Mouse (Mus musculus): ENCODE measurements around the gene Chrnd.

The Chrnd gene

DNA sequence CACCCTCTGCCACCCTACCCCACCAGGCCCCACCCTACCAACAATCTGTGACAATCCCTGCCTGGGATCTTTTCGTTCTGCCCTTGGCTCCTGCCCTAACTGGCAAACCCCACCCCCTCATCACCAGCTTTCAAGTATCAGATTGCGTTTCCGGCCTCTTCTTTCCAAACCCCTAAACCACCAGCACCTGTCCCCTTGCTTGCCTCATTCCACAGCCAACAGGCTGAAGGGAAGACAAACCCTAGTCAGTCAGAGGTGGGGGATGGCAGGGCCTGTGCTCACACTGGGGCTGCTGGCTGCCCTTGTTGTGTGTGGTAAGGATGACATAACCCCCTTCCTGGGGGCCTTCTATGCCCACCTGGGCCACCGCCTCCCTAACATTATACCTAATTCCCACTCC, at the start of gene Chrnd:
Gene Chrnd, plus strand, starts transcription at position 179 of the 400 bp plus-strand sequence.
- no peak for DNase-seq (ENCODE audit: extremely low spot score, low spot score)

DNA sequence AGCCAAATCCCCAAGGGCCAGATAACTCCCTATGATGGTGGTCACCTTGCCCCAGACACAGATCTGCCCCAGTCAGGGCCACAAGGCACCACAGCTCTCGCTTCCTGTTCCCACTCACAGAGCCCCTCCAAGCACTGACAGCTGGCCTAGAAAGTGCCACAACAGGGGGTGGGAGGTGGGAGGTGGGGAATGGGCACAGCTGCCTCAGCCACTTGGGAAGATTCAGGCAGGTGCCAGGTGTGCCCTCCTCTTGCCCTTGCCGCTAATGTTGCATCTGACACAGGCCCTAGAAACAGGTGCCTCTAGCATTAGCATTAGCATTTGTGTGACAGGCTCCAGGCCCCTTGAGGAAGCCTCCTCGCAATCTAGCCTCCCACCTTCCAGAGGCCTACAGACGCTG, 48.9 kb upstream of the Chrnd start:
- no peak for DNase-seq (ENCODE audit: extremely low spot score, low spot score)

- DNase-seq (ENCODE audit: extremely low spot score, low spot score), result no peak
Measured at GRCm38 (mm10) chr1:87142456-87142855, 48.0 kb upstream of the Chrnd start.

- no peak for DNase-seq (ENCODE audit: extremely low spot score, low spot score)
Measured at GRCm38 (mm10) chr1:87143141-87143540, 47.3 kb upstream of the Chrnd start.

DNA sequence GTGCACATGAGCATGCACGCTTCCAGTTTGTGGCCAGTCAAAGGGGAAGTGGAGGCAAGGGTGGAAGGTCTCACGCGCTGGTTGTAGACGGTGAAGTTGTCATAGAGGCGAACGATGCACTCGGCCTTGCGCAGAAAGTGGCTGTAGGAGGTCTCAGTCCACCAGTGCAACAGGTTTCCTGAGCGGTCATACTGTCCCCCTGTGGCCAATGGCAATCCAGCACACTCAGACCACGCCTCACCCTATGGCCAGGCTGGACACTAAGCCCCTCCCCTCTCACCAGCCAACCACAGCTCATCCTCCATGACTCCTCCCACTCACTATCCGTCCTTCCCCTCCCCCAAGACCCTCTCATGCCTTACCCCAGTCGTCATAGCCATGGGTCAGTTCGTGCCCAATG, 41.0 kb upstream of the Chrnd start:
- no peak for DNase-seq (ENCODE audit: extremely low spot score, low spot score)

GRCm38 (mm10) chr1:87151286-87151685, 39.1 kb upstream of the Chrnd start:
- DNase-seq (ENCODE audit: extremely low spot score, low spot score), result no peak

DNA sequence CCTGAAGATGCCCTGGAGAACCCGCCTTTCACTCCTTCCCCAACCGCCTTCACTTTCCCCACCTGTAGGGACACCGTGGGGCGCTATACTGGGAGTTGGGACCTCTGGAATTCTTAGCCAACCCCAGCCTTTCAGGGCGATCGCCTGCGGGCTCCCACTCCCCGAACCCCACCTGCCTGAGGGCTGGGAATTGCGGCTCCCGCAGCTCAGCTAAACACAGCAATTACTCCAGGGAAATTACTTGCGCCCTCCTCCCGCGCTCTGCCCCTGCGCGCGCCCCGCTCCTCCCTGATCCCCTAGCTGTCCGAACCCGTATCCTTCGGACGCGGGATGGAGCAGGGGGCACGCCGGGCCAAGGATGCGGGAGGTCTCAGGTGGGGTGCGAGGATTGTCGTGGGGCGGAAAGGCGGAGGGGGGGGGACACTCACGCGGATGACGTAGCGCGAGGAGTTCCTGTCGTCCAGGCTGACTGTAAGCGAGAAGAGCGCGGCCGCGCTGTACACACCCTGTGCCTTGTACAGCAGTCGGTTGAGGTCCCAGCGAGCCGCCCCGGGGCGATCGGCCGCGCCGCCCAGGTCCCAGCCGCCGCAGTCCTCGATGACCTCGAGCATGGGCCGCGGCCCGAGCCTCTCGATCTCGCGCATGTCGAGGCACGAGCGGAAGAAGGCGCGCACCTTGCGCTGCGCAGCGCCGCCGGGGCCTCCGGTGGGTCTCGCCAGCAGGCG, 36.5 kb upstream of the Chrnd start:
- peak; percentile 52 for DNase-seq (ENCODE audit: extremely low spot score, low spot score)

DNA sequence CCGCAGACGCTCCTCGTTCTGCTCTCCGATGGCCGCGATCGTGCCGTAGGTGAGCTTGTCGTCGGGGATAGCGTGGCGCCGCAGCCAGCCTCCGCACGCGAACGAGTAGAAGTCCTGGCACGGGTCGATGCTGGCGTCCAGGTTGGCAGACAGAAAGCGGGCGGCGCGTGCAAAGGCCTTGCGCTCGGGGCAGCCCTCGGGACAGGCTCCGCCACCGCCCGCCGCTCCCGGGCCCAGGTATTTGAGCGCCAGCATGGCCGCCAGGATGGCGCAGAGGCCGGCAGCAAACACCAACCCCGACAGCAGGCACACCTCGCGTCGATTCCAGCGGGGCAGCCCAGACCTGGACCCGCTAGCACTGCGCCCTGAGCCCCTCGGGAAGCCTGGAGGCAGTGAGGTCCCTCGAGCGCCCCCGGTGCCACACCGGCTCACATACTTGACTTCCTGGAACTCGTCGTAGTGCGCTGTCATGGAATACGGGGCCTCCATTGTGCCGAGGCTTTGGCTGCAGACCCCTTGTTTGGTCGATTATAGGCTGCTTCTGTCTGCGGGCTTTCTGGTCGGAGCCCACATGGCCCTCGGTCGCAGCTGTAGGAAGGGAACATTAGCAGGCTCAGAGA, 35.8 kb upstream of the Chrnd start:
- DNase-seq (ENCODE audit: extremely low spot score, low spot score), result peak; percentile 48

GRCm38 (mm10) chr1:87155531-87156198, 34.7 kb upstream of the Chrnd start:
- DNase-seq (ENCODE audit: extremely low spot score, low spot score), result peak; percentile 68

GRCm38 (mm10) chr1:87156199-87156587, 34.2 kb upstream of the Chrnd start, which contains the start of gene Ecel1:
TSS of gene Ecel1 (minus strand) at chr1:87156521.
- no peak for DNase-seq (ENCODE audit: extremely low spot score, low spot score)

DNA sequence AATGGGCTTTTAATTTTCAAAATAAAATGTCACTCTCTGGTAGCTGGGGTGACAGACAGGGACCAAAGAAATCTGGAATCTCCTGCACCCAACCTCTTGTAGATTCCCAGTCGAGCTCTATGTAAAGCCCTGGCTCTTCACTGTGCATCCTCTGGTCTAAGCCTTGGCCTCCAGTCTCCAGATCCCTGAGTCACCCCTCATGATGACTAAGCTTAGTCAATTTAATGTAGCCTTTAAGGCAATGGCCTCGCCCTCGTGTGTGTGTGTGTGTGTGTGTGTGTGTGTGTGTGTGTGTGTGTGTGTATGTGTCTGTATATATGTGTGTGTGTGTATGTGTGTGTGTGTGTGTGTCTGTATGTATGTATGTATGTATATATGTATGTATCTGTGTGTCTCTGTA, 31.0 kb upstream of the Chrnd start:
- DNase-seq (ENCODE audit: extremely low spot score, low spot score), result no peak

GRCm38 (mm10) chr1:87164164-87164795, 26.1 kb upstream of the Chrnd start:
- DNase-seq (ENCODE audit: extremely low spot score, low spot score), result no peak

DNA sequence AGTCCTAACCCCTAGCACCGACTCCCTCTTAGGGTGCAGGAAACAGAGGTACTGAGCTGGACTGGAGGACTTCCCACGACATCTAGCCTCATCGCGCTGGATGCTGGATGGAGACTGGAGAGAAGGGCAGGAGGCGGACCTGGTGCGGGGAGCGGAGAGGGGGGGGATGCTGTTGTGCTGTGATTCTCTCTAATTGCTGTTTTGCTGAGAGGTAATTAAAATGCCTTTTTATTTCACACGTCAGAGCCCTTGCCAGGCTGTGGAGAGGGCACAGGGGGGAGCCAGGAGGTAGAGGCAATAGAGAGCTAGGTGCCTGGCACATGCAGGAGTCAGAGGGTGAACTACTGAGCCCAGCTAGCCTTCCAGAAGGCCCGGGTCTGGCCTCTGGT, 25.6 kb upstream of the Chrnd start:
- DNase-seq (ENCODE audit: extremely low spot score, low spot score), result no peak

GRCm38 (mm10) chr1:87170458-87170857, 19.9 kb upstream of the Chrnd start:
- DNase-seq (ENCODE audit: extremely low spot score, low spot score), result no peak

GRCm38 (mm10) chr1:87171312-87171711, 19.1 kb upstream of the Chrnd start:
- DNase-seq (ENCODE audit: extremely low spot score, low spot score), result no peak

- no peak for DNase-seq (ENCODE audit: extremely low spot score, low spot score)
Measured at GRCm38 (mm10) chr1:87172316-87172715, 18.1 kb upstream of the Chrnd start.

- DNase-seq (ENCODE audit: extremely low spot score, low spot score), result peak; percentile 79
Measured at GRCm38 (mm10) chr1:87174006-87174955, 16.1 kb upstream of the Chrnd start.

- DNase-seq (ENCODE audit: extremely low spot score, low spot score), result peak; percentile 60
Measured at GRCm38 (mm10) chr1:87175852-87176292, 14.5 kb upstream of the Chrnd start.

DNA sequence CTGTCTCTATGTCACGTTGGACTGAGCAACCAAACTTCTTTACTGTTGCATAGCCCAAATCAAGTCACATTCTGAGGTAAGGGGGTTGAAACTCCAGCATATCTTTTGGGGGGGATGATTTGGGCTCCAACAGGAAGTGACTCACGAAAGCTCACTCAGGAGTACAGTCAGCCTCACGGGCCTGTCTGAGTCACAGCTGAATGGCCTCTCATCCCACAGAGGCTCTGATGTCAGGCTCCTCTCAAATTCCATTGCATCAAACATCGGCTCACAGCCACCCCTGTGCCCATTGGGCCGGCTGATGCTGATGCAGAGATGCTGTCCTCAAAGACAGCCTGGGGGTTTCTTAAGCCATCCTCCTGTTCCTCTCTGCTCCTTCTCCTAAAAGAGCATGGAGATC, 9.5 kb upstream of the Chrnd start:
- DNase-seq (ENCODE audit: extremely low spot score, low spot score), result no peak

- no peak for DNase-seq (ENCODE audit: extremely low spot score, low spot score)
Measured at GRCm38 (mm10) chr1:87183013-87183412, 7.4 kb upstream of the Chrnd start, which contains the start of gene Prss56. TSS of gene Prss56 (plus strand) at chr1:87183313.
